Mouse (Mus musculus): Measurements from ENCODE around the gene Obscn.

DNA sequence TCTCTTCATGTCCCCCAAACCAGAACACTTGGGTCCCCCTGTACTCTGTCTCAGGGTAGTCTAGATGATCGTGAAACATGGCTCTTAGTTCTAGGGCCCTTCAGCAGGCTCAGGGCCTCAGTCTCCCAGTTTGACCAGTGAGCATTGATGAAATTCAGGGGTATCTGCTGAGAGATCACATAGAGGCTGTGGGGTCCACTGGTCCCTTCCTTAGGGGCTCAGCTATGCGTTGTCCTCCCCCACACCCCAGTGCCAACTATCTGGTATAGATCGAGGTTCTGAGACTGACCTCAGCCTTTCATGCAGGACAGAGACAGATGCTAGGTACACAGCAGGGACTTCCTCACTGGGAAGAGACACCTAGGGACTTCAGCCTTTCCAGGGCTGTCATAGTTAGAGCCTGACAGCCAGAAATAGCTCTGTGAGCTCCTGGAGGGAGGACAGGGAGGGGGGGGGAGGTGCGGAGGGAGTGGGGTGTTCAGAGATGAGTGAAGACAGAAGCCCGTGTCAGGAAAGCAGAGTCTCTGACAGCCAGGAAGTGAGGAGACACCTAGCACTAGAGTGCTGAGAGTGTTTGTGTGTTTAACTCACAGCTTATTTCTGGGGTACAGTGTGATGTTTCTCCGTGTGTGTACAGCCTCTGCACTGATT is 152.4 kb downstream of the Obscn start:
- no peak for TF ChIP-seq CTCF (IDR thresholded peaks at IDR 0.05; ENCODE audit: low read depth)
- TF ChIP-seq EP300 (optimal IDR thresholded peaks at IDR 0.05) = no peak
